Mouse (Mus musculus) MEL (cell line): ENCODE data around the gene Gm10961. TPM values are rescaled to one million over a fixed set of nuclear protein-coding genes. Genes with fewer than 3 reads are reported as not detected.

Experiments
- DNase-seq: peaks from one replicate; pipeline ENCODE4 v3.0.0; 2011; ENCODE audit warnings: low read depth, low spot score
- H3K27ac ChIP-seq: 2 replicates; pipeline ENCODE4 v1.5.1; 2012; ENCODE audit warnings: low read depth, mild to moderate bottlenecking, control low read depth, low read length, moderate library complexity; ENCODE audit not compliant: control insufficient read depth
- H3K27me3 ChIP-seq, 2 experiments: fragments of 150-350 bp in 1 of 2; sonication (generic) in 1 of 2; 2 replicates each; pipeline ENCODE4 v1.6.1; 2012; ENCODE audit warnings: low read length in 2 of 2, mild to moderate bottlenecking in 2 of 2, improper control_type of control experiment in 1 of 2, moderate library complexity in 1 of 2; ENCODE audit not compliant: insufficient read depth in 2 of 2, control insufficient read depth in 1 of 2
- H3K36me3 ChIP-seq, 2 experiments: 2 replicates each; pipeline ENCODE4 v1.6.1; 2012 to 2014; ENCODE audit warnings: low read length in 2 of 2, improper control_type of control experiment in 1 of 2, inconsistent platforms in 1 of 2, mild to moderate bottlenecking in 1 of 2; ENCODE audit not compliant: insufficient read depth in 2 of 2, control insufficient read depth in 1 of 2
- H3K4me1 ChIP-seq, 2 experiments: fragments of 150-350 bp in 1 of 2; sonication (generic) in 1 of 2; 2 replicates each; pipeline ENCODE4 v1.6.1; 2012; ENCODE audit warnings: low read length in 2 of 2, improper control_type of control experiment in 1 of 2, mild to moderate bottlenecking in 1 of 2; ENCODE audit not compliant: insufficient read depth in 2 of 2, control insufficient read depth in 1 of 2
- H3K4me3 ChIP-seq, 2 experiments: fragments of 150-350 bp in 1 of 2; sonication (generic) in 1 of 2; 2 replicates each; pipeline ENCODE4 v1.5.1; 2012; ENCODE audit warnings: low read depth in 2 of 2, low read length in 2 of 2, mild to moderate bottlenecking in 2 of 2, moderate library complexity in 2 of 2, control low read depth in 1 of 2, improper control_type of control experiment in 1 of 2; ENCODE audit not compliant: control insufficient read depth in 1 of 2, insufficient read depth in 1 of 2
- H3K79me2 ChIP-seq: 2 replicates; pipeline ENCODE4 v1.6.1; 2012; ENCODE audit warnings: mild to moderate bottlenecking, low read length, moderate library complexity; ENCODE audit not compliant: control insufficient read depth, poor library complexity, insufficient read depth
- H3K9ac ChIP-seq: 2 replicates; pipeline ENCODE4 v1.6.1; 2012; ENCODE audit warnings: low read depth, mild to moderate bottlenecking, control low read depth, low read length, moderate library complexity; ENCODE audit not compliant: control insufficient read depth, poor library complexity, severe bottlenecking
- H3K9me3 ChIP-seq: fragments of 150-350 bp; sonication (generic); replicated peaks from 2 replicates; pipeline ENCODE4 v1.6.1; 2012; ENCODE audit warnings: mild to moderate bottlenecking, low read length, improper control_type of control experiment, moderate library complexity; ENCODE audit not compliant: insufficient read depth
- BHLHE40 ChIP-seq: IDR thresholded peaks from 2 replicates; pipeline ENCODE4 v1.6.1; 2012; ENCODE audit warnings: low read depth, mild to moderate bottlenecking, inconsistent platforms, low read length, improper control_type of control experiment, borderline replicate concordance
- CHD1 ChIP-seq: IDR thresholded peaks from 2 replicates; pipeline ENCODE4 v1.6.1; 2012; ENCODE audit warnings: low read depth, mild to moderate bottlenecking, inconsistent platforms, low read length, improper control_type of control experiment
- CHD2 ChIP-seq: IDR thresholded peaks from 2 replicates; pipeline ENCODE4 v1.6.1; 2011; ENCODE audit warnings: low read length, improper control_type of control experiment
- CTCF ChIP-seq, 3 experiments: IDR thresholded peaks in 2 of 3; conservative IDR thresholded peaks in 1 of 3; 2 replicates each; pipeline ENCODE4 v1.5.1; 2011 to 2012; ENCODE audit warnings: low read length in 3 of 3, low read depth in 2 of 3, mild to moderate bottlenecking in 2 of 3, improper control_type of control experiment in 1 of 3, inconsistent platforms in 1 of 3, mixed read lengths in 1 of 3, moderate library complexity in 1 of 3; ENCODE audit not compliant: control insufficient read depth in 1 of 3, insufficient read depth in 1 of 3, poor library complexity in 1 of 3, severe bottlenecking in 1 of 3
- E2F4 ChIP-seq: IDR thresholded peaks from 2 replicates; pipeline ENCODE4 v1.6.1; 2011; ENCODE audit warnings: low read depth, low read length, improper control_type of control experiment, borderline replicate concordance
- ELF1 ChIP-seq: IDR thresholded peaks from 2 replicates; pipeline ENCODE4 v1.6.1; 2014; ENCODE audit warnings: low read depth, mild to moderate bottlenecking, inconsistent platforms, low read length, improper control_type of control experiment, moderate library complexity
- EP300 ChIP-seq, 2 experiments: IDR thresholded peaks; 2 replicates each; pipeline ENCODE4 v1.6.1; 2011; ENCODE audit warnings: improper control_type of control experiment in 2 of 2, low read length in 2 of 2, low read depth in 1 of 2, mild to moderate bottlenecking in 1 of 2
- ETS1 ChIP-seq: IDR thresholded peaks from 2 replicates; pipeline ENCODE4 v1.6.1; 2012; ENCODE audit warnings: low read depth, mild to moderate bottlenecking, inconsistent platforms, low read length, improper control_type of control experiment, moderate library complexity
- GATA1 ChIP-seq: IDR thresholded peaks from 2 replicates; pipeline ENCODE4 v1.6.1; 2011; ENCODE audit warnings: low read depth, low read length, improper control_type of control experiment
- KAT2A ChIP-seq: conservative IDR thresholded peaks from 2 replicates; pipeline ENCODE4 v1.6.1; 2012; ENCODE audit warnings: low read depth, low read length, improper control_type of control experiment, inconsistent platforms
- MAFK ChIP-seq: IDR thresholded peaks from 2 replicates; pipeline ENCODE4 v1.6.1; 2011; ENCODE audit warnings: low read depth, mild to moderate bottlenecking, low read length, improper control_type of control experiment, borderline replicate concordance
- MXI1 ChIP-seq: IDR thresholded peaks from 2 replicates; pipeline ENCODE4 v1.6.1; 2011; ENCODE audit warnings: mild to moderate bottlenecking, low read depth, low read length, improper control_type of control experiment
- MYB ChIP-seq: IDR thresholded peaks from 2 replicates; pipeline ENCODE4 v1.6.1; 2011; ENCODE audit warnings: mild to moderate bottlenecking, low read depth, low read length, improper control_type of control experiment
- MYC ChIP-seq: IDR thresholded peaks from 2 replicates; pipeline ENCODE4 v1.6.1; 2011; ENCODE audit warnings: low read depth, mild to moderate bottlenecking, low read length, improper control_type of control experiment, moderate library complexity
- NRF1 ChIP-seq: IDR thresholded peaks from 2 replicates; pipeline ENCODE4 v1.6.1; 2014; ENCODE audit warnings: low read depth, mild to moderate bottlenecking, inconsistent platforms, low read length, improper control_type of control experiment, moderate library complexity; ENCODE audit not compliant: poor library complexity, insufficient read depth, severe bottlenecking
- POLR2AphosphoS2 ChIP-seq: IDR thresholded peaks from 2 replicates; pipeline ENCODE4 v1.6.1; 2011; ENCODE audit warnings: low read length, improper control_type of control experiment
- POLR2AphosphoS5 ChIP-seq: IDR thresholded peaks from 2 replicates; pipeline ENCODE4 v1.6.1; 2012; ENCODE audit warnings: low read depth, borderline replicate concordance, mild to moderate bottlenecking, inconsistent platforms, low read length, moderate library complexity, mixed read lengths
- RAD21 ChIP-seq: IDR thresholded peaks from 2 replicates; pipeline ENCODE4 v1.6.1; 2011; ENCODE audit warnings: mild to moderate bottlenecking, low read depth, low read length, improper control_type of control experiment
- RCOR1 ChIP-seq: IDR thresholded peaks from 2 replicates; pipeline ENCODE4 v1.6.1; 2012; ENCODE audit warnings: low read depth, mild to moderate bottlenecking, inconsistent platforms, low read length, improper control_type of control experiment
- SMC3 ChIP-seq: IDR thresholded peaks from 2 replicates; pipeline ENCODE4 v1.6.1; 2011; ENCODE audit warnings: low read depth, low read length, improper control_type of control experiment
- TBP ChIP-seq: IDR thresholded peaks from 2 replicates; pipeline ENCODE4 v1.8.0; 2011; ENCODE audit warnings: low read depth, low read length, improper control_type of control experiment
- TCF12 ChIP-seq: IDR thresholded peaks from 2 replicates; pipeline ENCODE4 v1.6.1; 2014; ENCODE audit warnings: low read depth, mild to moderate bottlenecking, inconsistent platforms, low read length, improper control_type of control experiment, moderate library complexity
- UBTF ChIP-seq: IDR thresholded peaks from 2 replicates; pipeline ENCODE4 v1.6.1; 2012; ENCODE audit warnings: low read depth, mild to moderate bottlenecking, inconsistent platforms, low read length, improper control_type of control experiment, moderate library complexity, borderline replicate concordance; ENCODE audit not compliant: insufficient read depth
- USF1 ChIP-seq: IDR thresholded peaks from 2 replicates; pipeline ENCODE4 v1.6.1; 2014; ENCODE audit warnings: low read depth, mild to moderate bottlenecking, inconsistent platforms, low read length, improper control_type of control experiment, moderate library complexity
- ZC3H11A ChIP-seq: IDR thresholded peaks from 2 replicates; pipeline ENCODE4 v1.6.1; 2012; ENCODE audit warnings: low read depth, mild to moderate bottlenecking, inconsistent platforms, low read length, improper control_type of control experiment
- ZKSCAN1 ChIP-seq: IDR thresholded peaks from 2 replicates; pipeline ENCODE4 v1.6.1; 2012; ENCODE audit warnings: low read depth, mild to moderate bottlenecking, inconsistent platforms, low read length, improper control_type of control experiment, moderate library complexity
- ZMIZ1 ChIP-seq: IDR thresholded peaks from 2 replicates; pipeline ENCODE4 v1.6.1; 2012; ENCODE audit warnings: low read depth, mild to moderate bottlenecking, inconsistent platforms, low read length, improper control_type of control experiment, moderate library complexity
- polyA plus RNA-seq, 2 experiments: library from polyadenylated mRNA; stranded (reverse) in 1 of 2; unstranded in 1 of 2; fragments of >175 nt in 1 of 2; fragments of >200 nt in 1 of 2; gene quantifications; 2 replicates each; pipeline versions ENCODE4 v1.2.1 to v1.2.4; 2012; ENCODE audit warnings: low replicate concordance in 2 of 2, low read depth in 1 of 2; ENCODE audit not compliant: insufficient read length in 2 of 2, insufficient read depth in 1 of 2, missing spikeins in 1 of 2
- total RNA-seq: library from RNA; depleted of rRNA; stranded (reverse); fragments of 300-350 nt; gene quantifications from 2 replicates; pipeline ENCODE4 v1.2.3, GENCODE M21; 2012

Gene Gm10961
- total and polyA plus RNA-seq, 3 experiments, result not detected

DNA sequence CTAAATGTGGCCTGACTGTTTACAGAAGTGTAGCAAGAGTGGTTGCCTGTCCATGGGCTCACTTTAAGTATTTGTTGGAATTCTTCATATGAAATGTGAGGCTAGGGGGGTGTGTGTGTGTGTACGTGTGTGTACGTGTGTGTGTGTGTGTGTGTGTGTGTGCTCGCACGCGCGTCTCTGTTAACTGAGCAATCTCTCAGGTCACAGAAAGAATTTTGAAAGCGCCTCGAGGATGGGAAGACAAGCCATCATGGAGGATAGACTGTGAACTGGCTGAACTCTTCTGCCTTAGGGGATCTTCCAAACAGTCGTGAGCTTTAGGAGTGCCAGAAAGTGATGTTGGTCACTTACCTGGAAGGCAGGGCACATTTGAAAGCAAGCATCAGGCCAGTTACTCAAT lies 2.8 kb downstream of the Gm10961 start:
- TF ChIP-seq SMC3 (no peak), POLR2AphosphoS5 (no peak), KAT2A (no peak), ZC3H11A (no peak), MXI1 (no peak), CHD2 (no peak), ETS1 (no peak), MAFK (no peak), USF1 (no peak), ZKSCAN1 (no peak), GATA1 (no peak), E2F4 (no peak), MYB (no peak), TBP (no peak), CHD1 (no peak), MYC (no peak), RCOR1 (no peak), NRF1 (no peak), BHLHE40 (no peak), UBTF (no peak)
- H3K36me3 ChIP-seq, result peaks cover 0 to 6% of the 10 kb centered on the region in 2 experiments; a peak in 2 of 4 replicates
- peaks cover 0 to 14% of the 10 kb centered on the region in 2 experiments; a peak in 3 of 4 replicates for H3K4me1 ChIP-seq
- peaks cover 6% of the 10 kb centered on the region for H3K79me2 ChIP-seq
- H3K27ac ChIP-seq, result no peak overlapping the region
- no peak overlapping the region for H3K4me3 ChIP-seq
- no peak overlapping the region for H3K9ac ChIP-seq
- peaks cover 0 to 8% of the 10 kb centered on the region in 2 experiments; a peak in 3 of 4 replicates for H3K27me3 ChIP-seq
- DNase-seq, result no peak
- no peaks in the 10 kb centered on the region for H3K9me3 ChIP-seq

DNA sequence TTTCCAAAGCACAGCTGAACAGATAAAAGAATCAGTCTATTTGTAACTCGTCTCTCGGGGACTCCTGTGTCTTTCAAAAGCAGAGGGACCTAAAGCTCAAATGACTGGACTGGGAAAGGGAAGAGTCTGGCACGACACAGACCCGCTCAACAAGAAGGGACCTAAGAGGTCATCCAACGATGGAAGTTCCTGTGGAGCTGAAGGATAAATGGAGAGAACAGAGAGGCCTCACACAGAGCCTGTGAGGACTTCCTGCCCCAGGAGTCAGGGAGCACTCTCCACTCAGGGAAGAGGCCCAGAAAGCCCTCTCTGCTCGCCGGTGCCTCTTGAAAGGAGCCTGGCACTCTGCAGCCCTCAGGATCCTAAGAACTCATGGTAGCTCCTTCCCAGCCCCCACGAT lies 4.7 kb downstream of the Gm10961 start:
- no peak overlapping the region for H3K9ac ChIP-seq

More for the DNA sequence above, 4.7 kb downstream of the Gm10961 start:
- no peak for DNase-seq
- Histone ChIP-seq H3K9me3 (no peaks in the 10 kb centered on the region), H3K27me3 (peaks cover 0 to 8% of the 10 kb centered on the region in 2 experiments; a peak in 3 of 4 replicates), H3K79me2 (peaks cover 3% of the 10 kb centered on the region; the same call in 1 of the 2 replicates), H3K27ac (no peak overlapping the region), H3K4me1 (peaks cover 0 to 9% of the 10 kb centered on the region in 2 experiments; a peak in 1 of 4 replicates), H3K36me3 (no peaks in the 10 kb centered on the region; a peak in 1 of 4 replicates), H3K4me3 (no peak overlapping the region)
- TF ChIP-seq ZKSCAN1 (no peak), ELF1 (no peak), EP300 (IDR thresholded peaks at IDR 0.05; ENCODE audit: low read depth in 1 of 2, low read length in 2 of 2) (no peak), POLR2AphosphoS2 (no peak), NRF1 (no peak), RAD21 (no peak), POLR2AphosphoS5 (no peak), SMC3 (no peak), TCF12 (no peak), ZMIZ1 (no peak), CTCF (IDR thresholded peaks at IDR 0.05 in 2 of 3, conservative IDR thresholded peaks at IDR 0.05 in 1 of 3; ENCODE audit: control insufficient read depth in 1 of 3, insufficient read depth in 1 of 3, low read depth in 2 of 3, low read length in 3 of 3, poor library complexity in 1 of 3, severe bottlenecking in 1 of 3) (no peak), E2F4 (no peak), BHLHE40 (no peak)
